Mouse (Mus musculus): ENCODE measurements around the gene Mipep.

- TF ChIP-seq POLR2A (IDR thresholded peaks at IDR 0.05; ENCODE audit: control insufficient read depth, extremely low read depth, insufficient read depth, low read length, poor library complexity) (no peak), CTCF (IDR thresholded peaks at IDR 0.05; ENCODE audit: borderline replicate concordance, control insufficient read depth, extremely low read depth, insufficient read depth, low read length, poor library complexity) (no peak)
Measured at GRCm38 (mm10) chr14:60811547-60811946, 27.2 kb downstream of the Mipep start.
